Mouse (Mus musculus) c-Kit-positive CD71-negative TER-119-negative erythroid progenitor cells, embryonic 14.5 days (primary cell): Measurements from ENCODE around the gene Hist1h4h.

Experiments used
- DNase-seq: peaks from one replicate; pipeline ENCODE4 v3.0.0-alpha.2; 2013; ENCODE audit warnings: low read depth

Hist1h4h gene

GRCm38 (mm10) chr13:23576906-23577639 is 46.2 kb downstream of the Hist1h4h start:
- no peak for DNase-seq

- DNase-seq: no peak
Observed at GRCm38 (mm10) chr13:23577835-23578234, 47.0 kb downstream of the Hist1h4h start.
